Mouse (Mus musculus): ENCODE measurements around the gene Tefm.

- TF ChIP-seq POLR2A (IDR thresholded peaks at IDR 0.05; ENCODE audit: control insufficient read depth, extremely low read depth, insufficient read depth, low read length, poor library complexity): no peak
- no peak for TF ChIP-seq CTCF (IDR thresholded peaks at IDR 0.05; ENCODE audit: borderline replicate concordance, control insufficient read depth, extremely low read depth, insufficient read depth, low read length, poor library complexity)
These were observed 9.6 kb upstream of the Tefm start for GRCm38 (mm10) chr11:80151541-80151940.
